Mouse (Mus musculus): ENCODE measurements around the gene Ap1s2.

DNA sequence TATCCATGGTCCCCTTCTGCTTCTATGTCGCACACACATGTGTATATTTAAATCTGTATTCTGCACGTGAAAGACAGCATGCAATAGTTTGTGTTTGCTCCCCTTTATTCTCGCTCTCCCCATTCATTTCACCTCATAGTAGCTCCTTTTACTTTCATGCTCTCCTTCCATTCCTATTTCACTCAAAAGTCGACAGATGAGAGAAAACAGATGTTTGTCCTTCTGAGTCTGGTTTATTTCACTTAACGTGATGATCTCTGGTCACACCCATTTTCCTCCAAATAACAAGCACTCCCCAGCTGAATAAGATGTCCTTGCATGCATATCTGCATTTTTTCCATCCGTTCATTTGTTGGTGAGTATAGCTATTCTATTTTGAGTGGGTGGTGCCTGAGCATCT is 29.8 kb upstream of the Ap1s2 start:
- TF ChIP-seq POLR2A (IDR thresholded peaks at IDR 0.05; ENCODE audit: insufficient read length, low read depth): no peak
- no peak for TF ChIP-seq SRF (IDR thresholded peaks at IDR 0.05; ENCODE audit: control insufficient read depth, insufficient read length, low read depth)
- no peak for TF ChIP-seq CEBPB (IDR thresholded peaks at IDR 0.05; ENCODE audit: insufficient read depth, poor library complexity, severe bottlenecking)
- no peak for TF ChIP-seq USF1 (IDR thresholded peaks at IDR 0.05; ENCODE audit: low read depth)
- no peak for TF ChIP-seq TCF12 (IDR thresholded peaks at IDR 0.05; ENCODE audit: insufficient read depth, poor library complexity, severe bottlenecking)
